Mouse (Mus musculus): ENCODE measurements around the gene Ghr. TPM values are rescaled to one million over a fixed set of nuclear protein-coding genes. Genes with fewer than 3 reads are reported as not detected.

The Ghr gene
- total and polyA plus RNA-seq, 2 experiments from 2014 or later = 5.7 to 8.0 TPM

GRCm38 (mm10) chr15:3536309-3536900 is 46.9 kb downstream of the Ghr start:
- Histone ChIP-seq H3K4me3 (ENCODE audit: low read depth, low read length) (no peak overlapping the region), H3K36me3 (ENCODE audit: insufficient read depth) (no peaks in the 10 kb centered on the region), H3K4me2 (ENCODE audit: low read depth) (no peak overlapping the region), H3K9ac (no peak overlapping the region), H3K27me3 (ENCODE audit: insufficient read depth, low read length) (no peaks in the 10 kb centered on the region), H3K4me1 (ENCODE audit: insufficient read depth) (no peaks in the 10 kb centered on the region), H3K9me3 (ENCODE audit: low read length) (no peaks in the 10 kb centered on the region), H3K27ac (ENCODE audit: low read depth, low read length) (no peak overlapping the region)
- DNase-seq = no peak
- WGBS = 75% methylated on average over 3 of the region's 3 CpGs
- TF ChIP-seq CTCF (IDR thresholded peaks at IDR 0.05; ENCODE audit: low read depth) = no peak
- no peak for ATAC-seq

- no peak overlapping the region for H3K4me2 ChIP-seq (ENCODE audit: low read depth)
- WGBS = 78% methylated on average over 1 of the region's 1 CpGs
Observed at GRCm38 (mm10) chr15:3514027-3514426, 69.3 kb downstream of the Ghr start.

GRCm38 (mm10) chr15:3512380-3512779 is 70.9 kb downstream of the Ghr start:
- Histone ChIP-seq H3K4me3 (ENCODE audit: low read depth, low read length) (no peak overlapping the region), H3K4me2 (ENCODE audit: low read depth) (no peak overlapping the region), H3K27ac (ENCODE audit: low read depth, low read length) (no peak overlapping the region), H3K36me3 (ENCODE audit: insufficient read depth) (no peaks in the 10 kb centered on the region), H3K9ac (no peak overlapping the region), H3K4me1 (ENCODE audit: insufficient read depth) (no peaks in the 10 kb centered on the region), H3K27me3 (ENCODE audit: insufficient read depth, low read length) (no peaks in the 10 kb centered on the region), H3K9me3 (ENCODE audit: low read length) (no peaks in the 10 kb centered on the region)
- WGBS = 93% methylated on average over 1 of the region's 1 CpGs
- no peak for DNase-seq
- ATAC-seq = no peak
- no peak for TF ChIP-seq CTCF (IDR thresholded peaks at IDR 0.05; ENCODE audit: low read depth)

More at GRCm38 (mm10) chr15:3514027-3514426, 69.3 kb downstream of the Ghr start:
- Histone ChIP-seq H3K36me3 (ENCODE audit: insufficient read depth) (no peaks in the 10 kb centered on the region), H3K9me3 (ENCODE audit: low read length) (no peaks in the 10 kb centered on the region), H3K4me1 (ENCODE audit: insufficient read depth) (no peaks in the 10 kb centered on the region), H3K4me3 (ENCODE audit: low read depth, low read length) (no peak overlapping the region), H3K9ac (no peak overlapping the region), H3K27ac (ENCODE audit: low read depth, low read length) (no peak overlapping the region), H3K27me3 (ENCODE audit: insufficient read depth, low read length) (no peaks in the 10 kb centered on the region)
- DNase-seq = no peak
- TF ChIP-seq CTCF (IDR thresholded peaks at IDR 0.05; ENCODE audit: low read depth) = no peak
- no peak for ATAC-seq

- WGBS = 90% methylated on average over 2 of the region's 2 CpGs
- H3K4me3 ChIP-seq (ENCODE audit: low read depth, low read length) = no peak overlapping the region
- no peaks in the 10 kb centered on the region for H3K36me3 ChIP-seq (ENCODE audit: insufficient read depth)
- no peak overlapping the region for H3K9ac ChIP-seq
- no peaks in the 10 kb centered on the region for H3K4me1 ChIP-seq (ENCODE audit: insufficient read depth)
- no peaks in the 10 kb centered on the region for H3K27me3 ChIP-seq (ENCODE audit: insufficient read depth, low read length)
- DNase-seq (no peak), ATAC-seq (no peak)
- no peak overlapping the region for H3K27ac ChIP-seq (ENCODE audit: low read depth, low read length)
- TF ChIP-seq CTCF (IDR thresholded peaks at IDR 0.05; ENCODE audit: low read depth) = no peak
- H3K4me2 ChIP-seq (ENCODE audit: low read depth) = no peak overlapping the region
- no peaks in the 10 kb centered on the region for H3K9me3 ChIP-seq (ENCODE audit: low read length)
Observed at GRCm38 (mm10) chr15:3511639-3512171, 71.6 kb downstream of the Ghr start.

- Histone ChIP-seq H3K9me3 (ENCODE audit: low read length) (no peaks in the 10 kb centered on the region), H3K27me3 (ENCODE audit: insufficient read depth, low read length) (no peaks in the 10 kb centered on the region), H3K4me1 (ENCODE audit: insufficient read depth) (no peaks in the 10 kb centered on the region), H3K27ac (ENCODE audit: low read depth, low read length) (no peak overlapping the region), H3K4me3 (ENCODE audit: low read depth, low read length) (no peak overlapping the region), H3K9ac (no peak overlapping the region), H3K36me3 (ENCODE audit: insufficient read depth) (no peaks in the 10 kb centered on the region), H3K4me2 (ENCODE audit: low read depth) (no peak overlapping the region)
- ATAC-seq = peak; percentile 83
- 54% methylated on average over 3 of the region's 3 CpGs for WGBS
- DNase-seq = peak; percentile 35
- TF ChIP-seq CTCF (IDR thresholded peaks at IDR 0.05; ENCODE audit: low read depth) = no peak
Observed at GRCm38 (mm10) chr15:3509089-3509488, 74.2 kb downstream of the Ghr start.

- no peaks in the 10 kb centered on the region for H3K4me1 ChIP-seq (ENCODE audit: insufficient read depth)
- no peaks in the 10 kb centered on the region for H3K27me3 ChIP-seq (ENCODE audit: insufficient read depth, low read length)
- no peak overlapping the region for H3K27ac ChIP-seq (ENCODE audit: low read depth, low read length)
- ATAC-seq = no peak; the same call in 1 of the 2 replicates
- H3K4me2 ChIP-seq (ENCODE audit: low read depth) = no peak overlapping the region
- no peaks in the 10 kb centered on the region for H3K36me3 ChIP-seq (ENCODE audit: insufficient read depth)
- H3K9me3 ChIP-seq (ENCODE audit: low read length) = no peaks in the 10 kb centered on the region
- no peak overlapping the region for H3K4me3 ChIP-seq (ENCODE audit: low read depth, low read length)
- H3K9ac ChIP-seq = no peak overlapping the region
- 64% methylated on average over 2 of the region's 2 CpGs for WGBS
- TF ChIP-seq CTCF (IDR thresholded peaks at IDR 0.05; ENCODE audit: low read depth) = no peak
- DNase-seq = no peak
Observed at GRCm38 (mm10) chr15:3507329-3507728, 76.0 kb downstream of the Ghr start.

GRCm38 (mm10) chr15:3504700-3505099 is 78.6 kb downstream of the Ghr start:
- Histone ChIP-seq H3K4me2 (ENCODE audit: low read depth) (no peak overlapping the region), H3K27me3 (ENCODE audit: insufficient read depth, low read length) (no peaks in the 10 kb centered on the region), H3K9ac (no peak overlapping the region), H3K27ac (ENCODE audit: low read depth, low read length) (no peak overlapping the region), H3K4me1 (ENCODE audit: insufficient read depth) (no peaks in the 10 kb centered on the region), H3K36me3 (ENCODE audit: insufficient read depth) (no peaks in the 10 kb centered on the region), H3K9me3 (ENCODE audit: low read length) (no peaks in the 10 kb centered on the region), H3K4me3 (ENCODE audit: low read depth, low read length) (no peak overlapping the region)
- WGBS = 87% methylated on average over 5 of the region's 5 CpGs
- no peak for ATAC-seq
- DNase-seq = no peak
- TF ChIP-seq CTCF (IDR thresholded peaks at IDR 0.05; ENCODE audit: low read depth) = no peak
